Mouse (Mus musculus) liver, embryonic 12.5 days (tissue): ENCODE measurements around the gene Jtb. TPM values are rescaled to one million over a fixed set of nuclear protein-coding genes. Genes with fewer than 3 reads are reported as not detected.

Experiments
- ATAC-seq: fragments of 200-750 bp; cut with Nextera tagmentation; 2 replicates; pipeline ENCODE4 v1.8.0; 2017; ENCODE audit warnings: moderate number of reproducible peaks, mild to moderate bottlenecking, moderate library complexity
- H3K27ac ChIP-seq: fragments of 300-500 bp; sonication (generic); 2 replicates; pipeline ENCODE4 v1.5.1; 2016; ENCODE audit warnings: mild to moderate bottlenecking
- H3K27me3 ChIP-seq: fragments of 300-500 bp; sonication (generic); replicated peaks from 2 replicates; pipeline ENCODE4 v1.6.1; 2016; ENCODE audit warnings: mild to moderate bottlenecking, moderate library complexity
- H3K36me3 ChIP-seq: fragments of 300-500 bp; sonication (generic); 2 replicates; pipeline ENCODE4 v1.6.1; 2016; ENCODE audit warnings: mild to moderate bottlenecking, moderate library complexity
- H3K4me1 ChIP-seq: fragments of 300-500 bp; sonication (generic); 2 replicates; pipeline ENCODE4 v1.6.1; 2016
- H3K4me2 ChIP-seq: fragments of 300-500 bp; sonication (generic); 2 replicates; pipeline ENCODE4 v1.6.1; 2016; ENCODE audit warnings: mild to moderate bottlenecking, moderate library complexity
- H3K4me3 ChIP-seq: fragments of 300-500 bp; sonication (generic); 2 replicates; pipeline ENCODE4 v1.5.1; 2016; ENCODE audit warnings: mild to moderate bottlenecking, moderate library complexity
- H3K9ac ChIP-seq: fragments of 300-500 bp; sonication (generic); 2 replicates; pipeline ENCODE4 v1.6.1; 2016; ENCODE audit warnings: mild to moderate bottlenecking, moderate library complexity
- H3K9me3 ChIP-seq: fragments of 300-500 bp; sonication (generic); replicated peaks from 2 replicates; pipeline ENCODE4 v1.6.1; 2016; ENCODE audit warnings: mild to moderate bottlenecking, moderate library complexity
- WGBS: fragments of 180-500 bp; shearing (Covaris S2); methylation state at CpG from one replicate; pipeline ENCODE4 v1.1.7; 2016; ENCODE audit not compliant: insufficient replicate concordance; 5-methylcytosine and 5-hydroxymethylcytosine counted together
- polyA plus RNA-seq: library from polyadenylated mRNA; unstranded; fragments of >200 nt; fragmentation: Nextera tagmentation; extraction: Ambion mirVana; gene quantifications from 2 replicates; pipeline ENCODE4 v1.2.1, GENCODE M21; 2016

Gene Jtb
- 64.9 and 66.4 TPM in 2 replicates for polyA plus RNA-seq

DNA sequence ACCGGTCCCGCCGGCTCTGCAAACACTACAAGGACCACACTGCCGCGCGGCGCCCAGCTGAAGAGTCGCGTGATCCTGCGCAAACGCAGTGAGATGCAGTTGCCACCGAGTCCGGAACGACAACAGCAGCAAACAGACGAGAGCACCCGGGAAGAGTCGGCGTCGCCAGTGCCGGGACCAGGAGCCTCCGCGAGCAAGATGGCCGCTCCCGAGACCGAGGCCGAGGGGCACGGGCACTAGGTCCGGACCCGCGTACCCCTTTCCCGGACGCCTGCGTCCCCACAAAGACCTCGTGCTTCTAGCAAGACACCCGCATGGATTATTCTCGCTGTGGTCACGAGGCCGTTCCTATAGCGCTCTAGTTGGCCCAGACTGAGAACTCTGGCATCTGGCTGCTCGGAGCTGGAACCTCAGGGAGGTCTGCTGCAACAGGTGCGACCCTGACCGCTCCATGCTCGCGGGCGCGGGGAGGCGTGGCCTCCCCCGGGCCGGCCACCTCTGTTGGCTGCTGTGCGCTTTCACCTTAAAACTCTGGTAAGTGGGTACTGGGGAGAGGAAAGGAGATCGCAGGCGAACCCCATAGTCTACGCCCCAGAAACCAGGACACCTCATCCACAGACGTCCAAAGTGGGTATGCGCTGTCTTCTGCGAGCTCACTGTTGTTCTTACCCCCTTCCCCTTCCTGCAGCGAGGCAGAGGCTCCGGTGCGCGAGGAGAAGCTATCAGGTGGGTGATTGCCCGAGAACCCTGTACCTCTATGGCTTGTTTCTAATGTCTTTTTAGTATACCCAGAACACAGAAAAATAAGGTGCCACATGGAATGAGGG, at the start of gene Jtb:
Jtb (plus strand) TSS at position 91 of the 827 bp plus-strand sequence.
- Histone ChIP-seq H3K27me3 (no peaks in the 10 kb centered on the region), H3K36me3 (peaks cover 39% of the 10 kb centered on the region), H3K4me3 (peak within 1 kb of the TSS; percentile 83), H3K9me3 (0 out of 2 replicates have a peak, but pooled peaks cover 3% of the 10 kb centered on the region), H3K4me2 (peak within 1 kb of the TSS; percentile 88), H3K27ac (peak within 1 kb of the TSS; percentile 88), H3K4me1 (peaks cover 18% of the 10 kb centered on the region), H3K9ac (peak within 1 kb of the TSS; percentile 84)
- peak; percentile 95 for ATAC-seq
- under 1% methylated on average over 61 of the region's 61 CpGs for WGBS

DNA sequence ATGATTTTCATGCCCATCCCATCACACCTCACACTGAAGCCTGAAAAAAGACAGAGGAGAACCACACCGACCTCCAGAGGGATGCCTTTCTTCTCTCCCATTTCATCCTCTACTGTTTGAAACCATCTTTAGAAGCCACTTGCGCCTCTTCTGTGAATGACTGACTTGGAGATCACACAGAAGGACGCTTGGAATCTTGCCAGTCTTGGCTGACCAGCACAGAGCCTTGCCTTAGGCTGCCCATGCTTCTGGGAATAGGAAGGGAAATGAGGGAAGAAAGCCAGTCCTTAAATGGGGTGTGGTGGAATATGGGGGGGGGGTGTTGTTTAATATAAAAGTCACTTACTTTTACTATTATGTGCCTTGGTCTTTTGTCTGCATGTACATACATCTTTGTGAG, 47.8 kb upstream of the Jtb start:
- no peaks in the 10 kb centered on the region for H3K27me3 ChIP-seq
- ATAC-seq = no peak

DNA sequence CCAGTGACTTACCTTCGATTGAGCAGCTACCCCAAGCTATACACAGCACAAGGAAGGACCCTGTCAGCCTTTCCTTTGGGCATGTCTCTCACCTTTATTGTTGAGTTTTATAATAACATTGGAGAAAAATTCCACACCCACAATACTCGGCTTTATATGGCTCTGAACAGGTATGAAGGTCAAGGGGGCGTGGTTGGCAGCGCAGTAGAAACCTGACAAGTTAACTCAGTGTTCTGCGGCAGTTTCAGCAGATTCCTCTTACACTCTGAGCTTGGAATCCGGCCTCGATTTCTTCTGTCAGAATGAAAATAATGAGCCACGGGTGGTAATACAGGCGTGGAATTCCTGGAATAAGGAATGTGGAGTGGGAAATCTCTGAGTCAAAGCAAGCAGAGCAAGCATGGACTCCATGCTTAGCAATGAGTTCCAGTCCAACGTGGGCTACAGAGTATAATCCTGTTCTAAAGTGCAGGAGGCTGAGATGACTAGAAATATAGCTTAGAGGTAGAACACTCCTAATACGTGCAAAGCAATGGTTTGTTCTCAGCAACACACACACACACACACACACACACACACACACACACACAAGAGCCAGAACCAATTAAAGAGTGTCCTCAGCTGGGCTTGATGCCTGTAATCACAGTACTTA, 40.4 kb upstream of the Jtb start:
- no peak for ATAC-seq
- 69% methylated on average over 11 of the region's 11 CpGs for WGBS
- no peaks in the 10 kb centered on the region for H3K9me3 ChIP-seq
- no peaks in the 10 kb centered on the region for H3K27me3 ChIP-seq
- no peaks in the 10 kb centered on the region for H3K36me3 ChIP-seq
- no peak overlapping the region for H3K9ac ChIP-seq
- no peak overlapping the region for H3K4me3 ChIP-seq
- no peak overlapping the region for H3K27ac ChIP-seq
- H3K4me1 ChIP-seq = no peaks in the 10 kb centered on the region
- H3K4me2 ChIP-seq = no peak overlapping the region

More for the DNA sequence above, 47.8 kb upstream of the Jtb start:
- H3K4me3 ChIP-seq = no peak overlapping the region
- peaks cover 7% of the 10 kb centered on the region; the same call in 1 of the 2 replicates for H3K4me1 ChIP-seq
- no peak overlapping the region for H3K27ac ChIP-seq
- 53% methylated on average over 3 of the region's 3 CpGs for WGBS
- no peak overlapping the region for H3K4me2 ChIP-seq
- H3K9ac ChIP-seq = no peak overlapping the region
- H3K36me3 ChIP-seq = no peaks in the 10 kb centered on the region
- no peaks in the 10 kb centered on the region for H3K9me3 ChIP-seq

DNA sequence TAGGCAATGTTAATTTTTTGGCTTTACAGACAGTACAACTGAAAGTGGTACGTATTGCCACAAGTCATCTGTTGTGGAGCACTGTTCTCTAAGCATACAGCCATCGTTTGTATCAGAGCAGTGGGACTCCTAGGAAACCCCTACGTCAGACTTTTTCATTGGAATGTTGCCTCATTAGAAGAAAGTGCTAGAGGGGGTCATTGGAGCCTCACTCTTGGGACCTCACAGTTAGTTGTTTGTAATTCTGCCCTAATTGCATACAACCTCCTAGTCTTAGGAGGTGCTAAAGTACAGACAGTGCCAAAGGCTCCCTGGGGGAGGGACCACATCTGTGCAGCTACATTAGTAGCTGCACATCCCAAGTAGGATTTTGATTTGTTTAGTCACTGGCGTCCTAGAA, 36.6 kb upstream of the Jtb start:
- no peaks in the 10 kb centered on the region for H3K4me1 ChIP-seq
- H3K27me3 ChIP-seq = no peaks in the 10 kb centered on the region
- no peaks in the 10 kb centered on the region for H3K36me3 ChIP-seq
- ATAC-seq = no peak
- H3K9ac ChIP-seq = no peak overlapping the region
- no peaks in the 10 kb centered on the region for H3K9me3 ChIP-seq
- no peak overlapping the region for H3K27ac ChIP-seq
- H3K4me3 ChIP-seq = no peak overlapping the region
- WGBS = 56% methylated on average over 4 of the region's 4 CpGs
- H3K4me2 ChIP-seq = no peak overlapping the region

DNA sequence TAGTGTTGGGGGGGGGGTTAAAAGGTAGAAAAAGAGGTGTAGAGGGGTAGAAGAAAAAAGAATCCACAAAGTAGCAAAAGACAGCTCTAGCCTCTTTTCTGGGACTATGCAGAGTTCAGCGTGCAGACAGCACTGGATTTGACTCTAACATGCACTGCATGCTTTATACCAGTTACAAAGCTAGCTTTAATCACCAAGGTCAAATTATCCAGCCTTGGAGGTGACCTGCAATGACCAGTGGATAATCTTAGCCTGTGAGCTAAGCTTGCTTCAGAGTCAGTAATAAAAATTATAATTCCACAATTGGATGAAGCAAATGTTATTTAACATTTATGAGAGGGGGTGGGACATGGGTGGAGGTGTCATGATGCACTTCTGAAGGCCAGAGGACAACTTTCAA, 35.8 kb upstream of the Jtb start:
- H3K27ac ChIP-seq = no peak overlapping the region
- no peak for ATAC-seq
- H3K4me1 ChIP-seq = no peaks in the 10 kb centered on the region
- WGBS = 64% methylated on average over 1 of the region's 1 CpGs
- no peaks in the 10 kb centered on the region for H3K36me3 ChIP-seq
- no peak overlapping the region for H3K4me3 ChIP-seq
- H3K27me3 ChIP-seq = no peaks in the 10 kb centered on the region
- H3K9me3 ChIP-seq = no peaks in the 10 kb centered on the region
- H3K4me2 ChIP-seq = no peak overlapping the region
- no peak overlapping the region for H3K9ac ChIP-seq

DNA sequence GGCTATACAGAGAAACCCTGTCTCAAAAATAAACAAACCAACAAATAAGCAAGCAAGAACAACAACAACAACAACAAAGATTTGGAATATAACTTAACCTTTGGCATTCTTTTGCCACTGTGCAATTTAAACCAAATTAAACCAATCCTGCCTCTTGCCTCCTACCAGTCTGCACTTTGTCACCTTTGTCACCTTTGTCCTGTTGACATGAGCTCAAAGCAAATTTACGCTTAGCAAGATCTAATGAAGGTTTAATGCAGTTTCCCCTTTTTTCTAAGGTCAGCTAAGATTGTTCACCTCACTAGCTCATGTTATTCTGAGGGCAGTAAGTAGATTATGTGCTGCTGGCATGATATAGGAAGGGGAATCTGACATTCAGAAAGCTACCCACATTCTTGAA, 33.8 kb upstream of the Jtb start:
- Histone ChIP-seq H3K27me3 (no peaks in the 10 kb centered on the region), H3K4me2 (no peak overlapping the region), H3K4me3 (no peak overlapping the region), H3K36me3 (no peaks in the 10 kb centered on the region), H3K9me3 (no peaks in the 10 kb centered on the region), H3K9ac (no peak overlapping the region), H3K4me1 (no peaks in the 10 kb centered on the region), H3K27ac (no peak overlapping the region)
- 62% methylated on average over 1 of the region's 1 CpGs for WGBS
- no peak for ATAC-seq

DNA sequence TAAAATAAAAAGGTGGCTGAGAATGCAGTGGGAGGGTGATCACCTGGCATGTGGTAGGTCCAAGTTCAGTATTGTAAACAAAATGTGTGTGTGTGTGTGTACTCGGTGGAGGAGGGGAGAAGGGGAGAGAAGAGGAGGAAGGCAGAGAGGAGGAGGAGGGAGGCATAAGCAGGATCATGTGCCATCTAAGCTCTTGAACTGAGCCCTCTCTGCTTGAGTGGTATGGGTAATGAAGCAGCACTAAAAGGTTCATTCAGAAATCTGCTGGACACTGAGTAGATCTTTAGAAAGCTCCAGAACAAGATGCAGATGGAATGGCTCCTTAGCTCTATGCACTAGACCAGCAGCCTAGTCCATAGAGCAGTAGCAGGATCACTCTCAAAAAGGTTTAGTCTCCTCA, 28.5 kb upstream of the Jtb start:
- H3K9me3 ChIP-seq = no peaks in the 10 kb centered on the region
- H3K9ac ChIP-seq = no peak overlapping the region
- H3K27me3 ChIP-seq = no peaks in the 10 kb centered on the region
- H3K4me3 ChIP-seq = no peak overlapping the region
- peaks cover 13% of the 10 kb centered on the region for H3K36me3 ChIP-seq
- H3K4me2 ChIP-seq = no peak overlapping the region
- WGBS = 68% methylated on average over 1 of the region's 1 CpGs
- H3K27ac ChIP-seq = no peak overlapping the region
- no peak for ATAC-seq
- H3K4me1 ChIP-seq = no peaks in the 10 kb centered on the region

DNA sequence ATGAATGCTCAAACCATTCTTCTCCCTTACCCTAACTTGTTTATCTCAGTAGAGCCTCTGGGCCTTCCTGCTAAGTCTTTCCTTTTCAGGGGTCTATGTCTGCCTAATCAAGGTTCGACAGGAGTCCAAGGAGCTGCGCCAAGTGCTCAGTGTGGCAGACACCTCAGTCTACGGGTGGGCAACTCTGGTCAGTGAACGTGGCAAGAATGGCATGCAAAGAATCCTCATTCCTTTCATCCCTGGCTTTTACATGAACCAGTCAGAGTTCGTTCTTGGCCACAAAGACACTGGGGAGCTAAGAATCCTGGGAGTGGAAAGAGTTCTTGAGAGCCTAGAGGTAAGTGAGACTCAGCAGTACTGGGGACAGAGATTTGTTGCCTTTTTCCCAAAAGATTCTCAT, 27.8 kb upstream of the Jtb start:
- no peaks in the 10 kb centered on the region for H3K9me3 ChIP-seq
- 57% methylated on average over 5 of the region's 5 CpGs for WGBS
- H3K4me1 ChIP-seq = 0 out of 2 replicates have a peak, but pooled peaks cover 1% of the 10 kb centered on the region
- H3K27me3 ChIP-seq = no peaks in the 10 kb centered on the region
- H3K9ac ChIP-seq = no peak overlapping the region
- H3K36me3 ChIP-seq = peaks cover 20% of the 10 kb centered on the region
- H3K4me2 ChIP-seq = no peak overlapping the region
- no peak overlapping the region for H3K4me3 ChIP-seq
- no peak for ATAC-seq
- H3K27ac ChIP-seq = no peak overlapping the region

DNA sequence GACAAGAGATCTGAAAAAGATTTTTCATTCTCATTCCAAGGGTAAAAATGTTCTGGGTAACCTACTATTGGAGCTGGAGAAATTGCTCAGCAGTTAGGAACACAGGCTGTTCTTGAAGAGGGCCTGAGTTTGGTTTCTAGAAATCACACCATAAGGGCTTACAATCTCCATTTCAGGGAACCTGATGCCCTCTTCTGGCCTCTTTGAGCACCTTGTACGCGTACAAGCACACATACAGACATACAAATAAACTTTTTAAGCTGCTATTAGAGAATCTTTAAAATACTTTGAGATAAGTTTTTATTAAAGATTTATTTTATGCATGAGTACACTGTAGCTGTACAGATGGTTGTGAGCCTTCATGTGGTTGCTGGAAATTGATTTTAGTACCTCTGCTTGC, 26.8 kb upstream of the Jtb start:
- no peak overlapping the region for H3K27ac ChIP-seq

DNA sequence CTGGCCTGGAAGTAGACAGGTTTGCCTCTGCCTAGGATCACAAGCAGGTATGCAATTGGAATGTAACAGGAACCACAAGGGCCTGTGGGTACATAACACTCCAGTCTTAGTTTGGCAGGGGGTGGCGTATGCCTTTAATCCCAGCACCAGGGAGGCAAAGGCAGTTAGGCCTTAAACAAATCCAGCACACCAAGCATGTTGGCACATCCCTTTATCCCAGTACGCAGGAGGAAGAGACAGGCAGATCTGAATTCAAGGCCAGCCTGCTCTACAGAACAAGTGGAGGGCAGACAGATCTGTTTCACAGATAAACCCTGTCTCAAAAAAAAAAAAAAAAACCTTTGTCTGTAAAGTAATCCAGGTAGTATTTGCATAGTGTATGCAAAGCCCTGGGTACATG, 22.7 kb upstream of the Jtb start:
- Histone ChIP-seq H3K9ac (no peak overlapping the region), H3K27ac (0 out of 2 replicates have a peak overlapping the region, but pooled peaks have one; percentile 8), H3K36me3 (peaks cover 62% of the 10 kb centered on the region), H3K4me2 (no peak overlapping the region), H3K4me1 (peaks cover 38% of the 10 kb centered on the region), H3K27me3 (no peaks in the 10 kb centered on the region), H3K9me3 (no peaks in the 10 kb centered on the region), H3K4me3 (no peak overlapping the region)
- no peak for ATAC-seq
- 80% methylated on average over 2 of the region's 2 CpGs for WGBS

More for the DNA sequence above, 26.8 kb upstream of the Jtb start:
- H3K4me2 ChIP-seq = no peak overlapping the region
- no peaks in the 10 kb centered on the region for H3K27me3 ChIP-seq
- H3K9me3 ChIP-seq = no peaks in the 10 kb centered on the region
- H3K4me3 ChIP-seq = no peak overlapping the region
- peaks cover 30% of the 10 kb centered on the region for H3K36me3 ChIP-seq
- no peak for ATAC-seq
- 0 out of 2 replicates have a peak, but pooled peaks cover 8% of the 10 kb centered on the region for H3K4me1 ChIP-seq
- no peak overlapping the region for H3K9ac ChIP-seq
- 81% methylated on average over 2 of the region's 2 CpGs for WGBS

DNA sequence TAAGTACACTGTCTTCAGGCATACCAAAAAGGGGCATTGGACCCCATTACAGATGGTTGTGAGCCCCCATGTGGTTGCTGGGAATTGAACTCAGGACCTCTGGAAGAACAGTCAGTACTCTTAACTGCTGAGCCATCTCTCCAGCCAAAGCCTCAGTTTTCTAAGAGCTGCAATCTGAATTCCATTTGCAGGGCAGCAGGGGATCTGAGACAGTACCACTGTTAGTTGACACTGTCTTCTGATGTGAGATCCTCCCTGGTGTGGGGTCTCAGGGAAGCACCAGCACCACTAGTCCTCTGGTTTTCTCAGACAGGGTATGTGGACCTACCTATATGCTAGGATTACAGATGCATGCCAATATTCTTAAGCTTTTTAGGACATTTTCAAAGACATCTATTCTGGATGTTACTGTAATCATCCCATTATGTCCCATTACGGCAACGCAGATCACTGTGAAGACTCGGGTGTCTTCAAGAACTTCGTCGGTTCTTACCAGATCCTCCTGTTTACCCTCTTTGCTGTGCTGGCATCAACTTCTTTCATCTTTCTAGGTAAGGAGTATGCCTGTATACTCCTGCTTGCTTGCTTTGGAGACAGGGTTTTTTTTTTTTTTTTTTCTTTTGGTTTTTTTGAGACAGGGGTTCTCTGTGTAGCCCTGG, 21.4 kb upstream of the Jtb start:
- Histone ChIP-seq H3K27me3 (no peaks in the 10 kb centered on the region), H3K4me1 (peaks cover 45% of the 10 kb centered on the region), H3K36me3 (peaks cover 62% of the 10 kb centered on the region), H3K27ac (0 out of 2 replicates have a peak overlapping the region, but pooled peaks have one; percentile 30), H3K4me3 (no peak overlapping the region), H3K4me2 (0 out of 2 replicates have a peak overlapping the region, but pooled peaks have one; percentile 0), H3K9ac (no peak overlapping the region), H3K9me3 (no peaks in the 10 kb centered on the region)
- ATAC-seq = no peak
- 85% methylated on average over 5 of the region's 5 CpGs for WGBS
